Mouse (Mus musculus): ENCODE data around the gene Mov10. TPM values are rescaled to one million over a fixed set of nuclear protein-coding genes. Genes with fewer than 3 reads are reported as not detected.

The Mov10 gene
- total and polyA plus RNA-seq, 3 experiments = 7.2 to 31.9 (median 18.4) TPM

- TF ChIP-seq MXI1 (IDR thresholded peaks at IDR 0.05; ENCODE audit: low read depth, low read length) = no peak
- no peak for TF ChIP-seq ELF1 (IDR thresholded peaks at IDR 0.05; ENCODE audit: low read depth, low read length)
- TF ChIP-seq USF2 (conservative IDR thresholded peaks at IDR 0.05; ENCODE audit: low read depth, low read length) = no peak
- no peak for TF ChIP-seq POLR2AphosphoS2 (IDR thresholded peaks at IDR 0.05; ENCODE audit: low read depth, low read length)
- no peak for TF ChIP-seq ZMIZ1 (IDR thresholded peaks at IDR 0.05; ENCODE audit: low read depth, low read length)
- no peak for TF ChIP-seq POLR2A (IDR thresholded peaks at IDR 0.05; ENCODE audit: low read depth, low read length)
- DNase-seq (ENCODE audit: extremely low read depth) = no peak
- H3K79me2 ChIP-seq (replicated peaks; ENCODE audit: control insufficient read depth, extremely low read depth, insufficient read depth, poor library complexity, severe bottlenecking) = no peaks in the 10 kb centered on the region
- H3K9me3 ChIP-seq (replicated peaks; ENCODE audit: low read length) = no peaks in the 10 kb centered on the region
- no peaks in the 10 kb centered on the region for H3K27me3 ChIP-seq (replicated peaks)
- peak within 1 kb of the TSS; percentile 35 for H3K9ac ChIP-seq (ENCODE audit: insufficient read depth, low read depth)
- H3K27ac ChIP-seq (ENCODE audit: insufficient read depth, low read depth) = no peak within 1 kb of the TSS
- dilution Hi-C loops (cut with MboI; ENCODE audit: extremely low pct_ligation_motif_present, extremely low pct_unique_long_range_greater_than_20kb, low sequenced_read_pairs) = no loop called here
- peak within 1 kb of the TSS; percentile 55 for H3K4me2 ChIP-seq (ENCODE audit: insufficient read depth, low read depth, poor library complexity, severe bottlenecking)
- H3K4me3 ChIP-seq (replicated peaks in 1 of 3; ENCODE audit: low read depth in 2 of 3, low read length in 2 of 3, poor library complexity in 1 of 3) = peak within 1 kb of the TSS; percentile 48 to 67 (median 52)
- H3K36me3 ChIP-seq (replicated peaks in 1 of 2; ENCODE audit: control insufficient read depth in 1 of 2, insufficient read depth in 1 of 2, low read length in 1 of 2) = peaks cover 8 to 52% of the 10 kb centered on the region in 2 experiments
- peaks cover 5 to 45% of the 10 kb centered on the region in 2 experiments; a peak in 3 of 4 replicates for H3K4me1 ChIP-seq (ENCODE audit: control insufficient read depth in 1 of 2, insufficient read depth in 2 of 2)
- in situ Hi-C loops (cut with MboI; ENCODE audit: low pct_ligation_motif_present, low pct_unique_long_range_greater_than_20kb, low sequenced_read_pairs) = loop anchor here (10.0 kb wide), 2 partner anchors 177 to 267 kb away; partner anchors contain the start of genes Cttnbp2nl and Wnt2b
Measured at GRCm38 (mm10) chr3:104788075-104788474, 30.3 kb downstream of the Mov10 start, which contains the start of gene Rhoc. Rhoc (plus strand) TSS chr3:104788375.

GRCm38 (mm10) chr3:104785284-104785683 lies 33.1 kb downstream of the Mov10 start:
- TF ChIP-seq JUND (conservative IDR thresholded peaks at IDR 0.05; ENCODE audit: low read depth, low read length) = no peak
- no peak for TF ChIP-seq CHD2 (IDR thresholded peaks at IDR 0.05; ENCODE audit: low read length)
- TF ChIP-seq MAZ (IDR thresholded peaks at IDR 0.05; ENCODE audit: low read depth, low read length) = no peak
- no peak for TF ChIP-seq RAD21 (IDR thresholded peaks at IDR 0.05; ENCODE audit: low read depth, low read length)
- TF ChIP-seq TCF12 (IDR thresholded peaks at IDR 0.05; ENCODE audit: low read depth, low read length) = no peak
- no peak for TF ChIP-seq ZNF384 (IDR thresholded peaks at IDR 0.05; ENCODE audit: low read depth, low read length)
- TF ChIP-seq RCOR1 (conservative IDR thresholded peaks at IDR 0.05; ENCODE audit: low read depth, low read length) = no peak
- no peak for TF ChIP-seq NELFE (IDR thresholded peaks at IDR 0.05; ENCODE audit: low read depth, low read length)
- TF ChIP-seq SIN3A (IDR thresholded peaks at IDR 0.05; ENCODE audit: low read length) = no peak
- no peak for TF ChIP-seq POLR2AphosphoS2 (IDR thresholded peaks at IDR 0.05; ENCODE audit: low read depth, low read length)
- TF ChIP-seq E2F4 (IDR thresholded peaks at IDR 0.05; ENCODE audit: insufficient replicate concordance, low read depth, low read length) = no peak
- TF ChIP-seq PAX5 (IDR thresholded peaks at IDR 0.05; ENCODE audit: low read length) = no peak
- TF ChIP-seq CTCF (conservative IDR thresholded peaks at IDR 0.05 in 1 of 2, IDR thresholded peaks at IDR 0.05 in 1 of 2; ENCODE audit: low read depth in 2 of 2, low read length in 2 of 2) = no peak
- no peak for TF ChIP-seq MXI1 (IDR thresholded peaks at IDR 0.05; ENCODE audit: low read depth, low read length)
- no peak for TF ChIP-seq ZKSCAN1 (IDR thresholded peaks at IDR 0.05; ENCODE audit: borderline replicate concordance, low read depth, low read length)
- TF ChIP-seq EP300 (IDR thresholded peaks at IDR 0.05; ENCODE audit: low read length) = no peak
- TF ChIP-seq ETS1 (conservative IDR thresholded peaks at IDR 0.05; ENCODE audit: low read depth, low read length) = no peak
- no peak for TF ChIP-seq MYC (IDR thresholded peaks at IDR 0.05; ENCODE audit: low read depth, low read length)
- no peak for TF ChIP-seq MAFK (IDR thresholded peaks at IDR 0.05; ENCODE audit: insufficient replicate concordance, low read length)
- no peak for TF ChIP-seq ZMIZ1 (IDR thresholded peaks at IDR 0.05; ENCODE audit: low read depth, low read length)
- no peaks in the 10 kb centered on the region for H3K79me2 ChIP-seq (replicated peaks; ENCODE audit: control insufficient read depth, extremely low read depth, insufficient read depth, poor library complexity, severe bottlenecking)
- in situ Hi-C loops (cut with MboI; ENCODE audit: low pct_ligation_motif_present, low pct_unique_long_range_greater_than_20kb, low sequenced_read_pairs) = loop anchor here (10.0 kb wide), 2 partner anchors 180 to 270 kb away; partner anchors contain the start of genes Cttnbp2nl and Wnt2b
- no peak overlapping the region for H3K4me3 ChIP-seq (replicated peaks in 1 of 3; ENCODE audit: low read depth in 2 of 3, low read length in 2 of 3, poor library complexity in 1 of 3)
- H3K4me1 ChIP-seq (ENCODE audit: control insufficient read depth in 1 of 2, insufficient read depth in 2 of 2) = peaks cover 6 to 44% of the 10 kb centered on the region in 2 experiments; a peak in 3 of 4 replicates
- peaks cover 0 to 25% of the 10 kb centered on the region in 2 experiments for H3K36me3 ChIP-seq (replicated peaks in 1 of 2; ENCODE audit: control insufficient read depth in 1 of 2, insufficient read depth in 1 of 2, low read length in 1 of 2)
- dilution Hi-C loops (cut with MboI; ENCODE audit: extremely low pct_ligation_motif_present, extremely low pct_unique_long_range_greater_than_20kb, low sequenced_read_pairs) = no loop called here
- H3K27me3 ChIP-seq (replicated peaks) = no peaks in the 10 kb centered on the region
- H3K9me3 ChIP-seq (replicated peaks; ENCODE audit: low read length) = no peaks in the 10 kb centered on the region
- DNase-seq (ENCODE audit: extremely low read depth) = no peak
- H3K4me2 ChIP-seq (ENCODE audit: insufficient read depth, low read depth, poor library complexity, severe bottlenecking) = no peak overlapping the region
- H3K27ac ChIP-seq (ENCODE audit: insufficient read depth, low read depth) = no peak overlapping the region
- no peak overlapping the region for H3K9ac ChIP-seq (ENCODE audit: insufficient read depth, low read depth)
